Mouse (Mus musculus) G1E (cell line): ENCODE measurements around the gene St5. TPM values are rescaled to one million over a fixed set of nuclear protein-coding genes. Genes with fewer than 3 reads are reported as not detected.

Experiments used
- ATAC-seq: 2 replicates; pipeline ENCODE4 v1.8.0; 2016; ENCODE audit warnings: mild to moderate bottlenecking; ENCODE audit not compliant: insufficient number of reproducible peaks, poor library complexity, low FRiP score, severe bottlenecking; ENCODE audit errors: extremely low read depth
- DNase-seq: peaks from one replicate; pipeline ENCODE4 v3.0.0; 2012; ENCODE audit warnings: low spot score
- H3K27me3 ChIP-seq: 2 replicates; pipeline ENCODE4 v1.6.1; 2012; ENCODE audit warnings: mild to moderate bottlenecking, low read length, inconsistent platforms; ENCODE audit not compliant: insufficient read depth
- H3K36me3 ChIP-seq: replicated peaks from 2 replicates; pipeline ENCODE3; 2012; ENCODE audit warnings: mild to moderate bottlenecking, inconsistent platforms
- H3K4me1 ChIP-seq: 2 replicates; pipeline ENCODE4 v1.6.1; 2012; ENCODE audit warnings: low read depth, low read length, inconsistent platforms, mixed read lengths; ENCODE audit not compliant: insufficient read depth
- H3K4me3 ChIP-seq: 2 replicates; pipeline ENCODE4 v1.5.1; 2012; ENCODE audit warnings: low read depth, mild to moderate bottlenecking, inconsistent platforms, low read length, moderate library complexity, mixed read lengths
- H3K9me3 ChIP-seq: replicated peaks from 2 replicates; pipeline ENCODE4 v1.6.1; 2012; ENCODE audit warnings: inconsistent platforms
- CTCF ChIP-seq: IDR thresholded peaks from 2 replicates; pipeline ENCODE4 v1.5.1; 2012; ENCODE audit warnings: low read depth, low read length, inconsistent platforms, mixed read lengths
- GATA1 ChIP-seq: IDR thresholded peaks from 2 replicates; pipeline ENCODE4 v1.6.1; 2012; ENCODE audit warnings: borderline replicate concordance, low read length, inconsistent platforms, mixed read lengths
- GATA2 ChIP-seq: IDR thresholded peaks from 2 replicates; pipeline ENCODE4 v1.6.1; 2012; ENCODE audit warnings: low read depth, low read length, inconsistent platforms, borderline replicate concordance
- POLR2AphosphoS5 ChIP-seq: IDR thresholded peaks from 2 replicates; pipeline ENCODE4 v1.6.1; 2012; ENCODE audit warnings: low read depth, low read length, inconsistent platforms; ENCODE audit not compliant: insufficient replicate concordance
- TAL1 ChIP-seq: conservative IDR thresholded peaks from 2 replicates; pipeline ENCODE4 v1.6.1; 2012; ENCODE audit warnings: low read depth, low read length, inconsistent platforms, mixed read lengths
- polyA plus RNA-seq: library from polyadenylated mRNA; stranded (reverse); fragments of >175 nt; gene quantifications from 2 replicates; pipeline ENCODE4 v1.2.3, GENCODE M21; 2012
- total RNA-seq, 2 experiments: library from RNA; stranded (forward) in 1 of 2; stranded (reverse) in 1 of 2; fragments of 200-1000 nt in 1 of 2; fragments of >200 nt in 1 of 2; fragmentation: Nextera tagmentation in 1 of 2; gene quantifications; 2 replicates each; pipeline ENCODE4 v1.2.3; 2014 to 2017

St5 gene
- total and polyA plus RNA-seq, 3 experiments, result 0.07 to 39.5 (median 0.49) TPM

GRCm38 (mm10) chr7:109622234-109622838 lies 81.1 kb downstream of the St5 start:
- Histone ChIP-seq H3K4me3 (no peak overlapping the region), H3K36me3 (no peaks in the 10 kb centered on the region), H3K27me3 (peaks cover 25% of the 10 kb centered on the region), H3K4me1 (0 out of 2 replicates have a peak, but pooled peaks cover 2% of the 10 kb centered on the region), H3K9me3 (no peaks in the 10 kb centered on the region)
- ATAC-seq (no peak), DNase-seq (no peak)
- TF ChIP-seq GATA2 (no peak), CTCF (no peak), GATA1 (no peak), TAL1 (no peak), POLR2AphosphoS5 (no peak)

- TF ChIP-seq GATA1 (no peak), GATA2 (no peak), CTCF (no peak), TAL1 (no peak), POLR2AphosphoS5 (no peak)
- H3K36me3 ChIP-seq, result no peaks in the 10 kb centered on the region
- H3K9me3 ChIP-seq, result no peaks in the 10 kb centered on the region
- H3K4me1 ChIP-seq, result 0 out of 2 replicates have a peak, but pooled peaks cover 2% of the 10 kb centered on the region
- ATAC-seq (no peak), DNase-seq (no peak)
- no peak overlapping the region for H3K4me3 ChIP-seq
- H3K27me3 ChIP-seq, result peaks cover 37% of the 10 kb centered on the region
These were observed 82.4 kb downstream of the St5 start for GRCm38 (mm10) chr7:109620967-109621366.

GRCm38 (mm10) chr7:109620288-109620687 lies 83.1 kb downstream of the St5 start:
- Histone ChIP-seq H3K9me3 (no peaks in the 10 kb centered on the region), H3K36me3 (no peaks in the 10 kb centered on the region), H3K27me3 (peaks cover 35% of the 10 kb centered on the region), H3K4me3 (no peak overlapping the region), H3K4me1 (0 out of 2 replicates have a peak, but pooled peaks cover 2% of the 10 kb centered on the region)
- ATAC-seq, result no peak
- no peak for TF ChIP-seq GATA2
- TF ChIP-seq TAL1, result no peak
- no peak for TF ChIP-seq CTCF
- TF ChIP-seq POLR2AphosphoS5, result no peak
- TF ChIP-seq GATA1, result no peak
- no peak for DNase-seq

GRCm38 (mm10) chr7:109618721-109619120 lies 84.7 kb downstream of the St5 start:
- Histone ChIP-seq H3K4me3 (no peak overlapping the region), H3K27me3 (peaks cover 31% of the 10 kb centered on the region), H3K36me3 (no peaks in the 10 kb centered on the region), H3K9me3 (no peaks in the 10 kb centered on the region), H3K4me1 (0 out of 2 replicates have a peak, but pooled peaks cover 2% of the 10 kb centered on the region)
- TF ChIP-seq TAL1 (no peak), GATA2 (no peak), CTCF (peak; percentile 74)
- no peak; the same call in 1 of the 2 replicates for ATAC-seq
- peak; percentile 14 for DNase-seq

GRCm38 (mm10) chr7:109617838-109618237 lies 85.6 kb downstream of the St5 start:
- Histone ChIP-seq H3K9me3 (no peaks in the 10 kb centered on the region), H3K36me3 (no peaks in the 10 kb centered on the region), H3K4me1 (0 out of 2 replicates have a peak, but pooled peaks cover 2% of the 10 kb centered on the region), H3K4me3 (no peak overlapping the region), H3K27me3 (peaks cover 33% of the 10 kb centered on the region)
- TF ChIP-seq CTCF (no peak), POLR2AphosphoS5 (no peak), GATA2 (no peak), GATA1 (no peak), TAL1 (no peak)
- ATAC-seq (no peak), DNase-seq (no peak)

- TF ChIP-seq GATA1 (no peak), CTCF (no peak), TAL1 (no peak), POLR2AphosphoS5 (no peak), GATA2 (no peak)
- no peaks in the 10 kb centered on the region for H3K9me3 ChIP-seq
- no peak for DNase-seq
- no peaks in the 10 kb centered on the region for H3K36me3 ChIP-seq
- H3K4me3 ChIP-seq, result no peak overlapping the region
- no peaks in the 10 kb centered on the region for H3K4me1 ChIP-seq
- peaks cover 32% of the 10 kb centered on the region for H3K27me3 ChIP-seq
- ATAC-seq, result no peak
These were observed 87.1 kb downstream of the St5 start for GRCm38 (mm10) chr7:109616034-109616979.
